Mouse (Mus musculus) urinary bladder, postnatal 25 days (tissue): ENCODE measurements around the gene Olfr610.
"Not testable (repeated sequence)": the region's sequence is repeated elsewhere in the genome, so short reads cannot be mapped to it uniquely, and the experiment has no call there.

ENCODE experiments used
- DNase-seq: peaks from one replicate; pipeline ENCODE4 v3.0.0; 2022; ENCODE audit warnings: low spot score

The Olfr610 gene

GRCm38 (mm10) chr7:103512022-103512421 lies at the start of gene Olfr610:
TSS of gene Olfr610 (minus strand) at chr7:103512122.
- DNase-seq = no peak

GRCm38 (mm10) chr7:103555779-103556178 lies 43.9 kb upstream of the Olfr610 start, which contains the start of gene Olfr615:
TSS of gene Olfr615 (plus strand) at chr7:103556079.
- DNase-seq = no peak

- no peak for DNase-seq
Observed at GRCm38 (mm10) chr7:103547774-103548173, 35.9 kb upstream of the Olfr610 start, which contains the start of gene Olfr613. TSS of gene Olfr613 (plus strand) at chr7:103548074.

- DNase-seq = not testable (repeated sequence)
Observed at GRCm38 (mm10) chr7:103542617-103543016, 30.7 kb upstream of the Olfr610 start, which contains the start of gene Olfr612. TSS of gene Olfr612 (minus strand) at chr7:103542717.

GRCm38 (mm10) chr7:103520746-103521145 lies 8.8 kb upstream of the Olfr610 start, which contains the start of gene Olfr611:
TSS of gene Olfr611 (minus strand) at chr7:103520846.
- DNase-seq = not testable (repeated sequence)

GRCm38 (mm10) chr7:103497962-103498361 lies 14.0 kb downstream of the Olfr610 start, which contains the start of gene Olfr609:
TSS of gene Olfr609 (minus strand) at chr7:103498062.
- no peak for DNase-seq

GRCm38 (mm10) chr7:103477106-103477505 lies 34.8 kb downstream of the Olfr610 start:
- DNase-seq = not testable (repeated sequence)

- no peak for DNase-seq
Observed at GRCm38 (mm10) chr7:103469577-103469976, 42.3 kb downstream of the Olfr610 start, which contains the start of gene Olfr608. TSS of gene Olfr608 (plus strand) at chr7:103469877.

- DNase-seq = no peak
Observed at GRCm38 (mm10) chr7:103460590-103460989, 51.3 kb downstream of the Olfr610 start.
